Mouse (Mus musculus) testis, adult 2 months (tissue): ENCODE data around the gene Gngt1. TPM values are rescaled to one million over a fixed set of nuclear protein-coding genes. Genes with fewer than 3 reads are reported as not detected.

ENCODE experiments used
- H3K27ac ChIP-seq: fragments of 200-500 bp; 2 replicates; pipeline ENCODE4 v1.5.1; 2012; ENCODE audit warnings: low read depth, low read length; ENCODE audit not compliant: control insufficient read depth, insufficient read depth
- H3K27me3 ChIP-seq: fragments of 200-500 bp; 2 replicates; pipeline ENCODE4 v1.6.1; 2012; ENCODE audit warnings: mild to moderate bottlenecking, low read length, moderate library complexity; ENCODE audit not compliant: control insufficient read depth, insufficient read depth
- H3K36me3 ChIP-seq: fragments of 200-500 bp; 2 replicates; pipeline ENCODE4 v1.6.1; 2012; ENCODE audit warnings: mild to moderate bottlenecking, low read length; ENCODE audit not compliant: control insufficient read depth, insufficient read depth
- H3K4me1 ChIP-seq: fragments of 200-500 bp; 2 replicates; pipeline ENCODE4 v1.6.1; 2012; ENCODE audit warnings: low read length; ENCODE audit not compliant: control insufficient read depth, insufficient read depth
- H3K4me3 ChIP-seq: fragments of 200-500 bp; 2 replicates; pipeline ENCODE4 v1.5.1; 2012; ENCODE audit warnings: low read depth, mild to moderate bottlenecking, low read length, moderate library complexity, mixed read lengths; ENCODE audit not compliant: control insufficient read depth
- CTCF ChIP-seq: fragments of 200-500 bp; IDR thresholded peaks from 2 replicates; pipeline ENCODE4 v1.5.1; 2012; ENCODE audit warnings: low read depth, mild to moderate bottlenecking, inconsistent platforms, low read length, moderate library complexity; ENCODE audit not compliant: control insufficient read depth, insufficient read depth, insufficient replicate concordance
- POLR2A ChIP-seq: fragments of 200-500 bp; IDR thresholded peaks from 2 replicates; pipeline ENCODE4 v1.6.1; 2012; ENCODE audit warnings: low read depth, mild to moderate bottlenecking, inconsistent platforms, low read length, moderate library complexity; ENCODE audit not compliant: control insufficient read depth
- polyA plus RNA-seq: library from polyadenylated mRNA; depleted of rRNA; stranded (reverse); fragments of >200 nt; gene quantifications from 2 replicates; pipeline ENCODE4 v1.2.3, GENCODE M21; 2012; rRNA removed

Gene Gngt1
- polyA plus RNA-seq = not detected in 2 replicates

DNA sequence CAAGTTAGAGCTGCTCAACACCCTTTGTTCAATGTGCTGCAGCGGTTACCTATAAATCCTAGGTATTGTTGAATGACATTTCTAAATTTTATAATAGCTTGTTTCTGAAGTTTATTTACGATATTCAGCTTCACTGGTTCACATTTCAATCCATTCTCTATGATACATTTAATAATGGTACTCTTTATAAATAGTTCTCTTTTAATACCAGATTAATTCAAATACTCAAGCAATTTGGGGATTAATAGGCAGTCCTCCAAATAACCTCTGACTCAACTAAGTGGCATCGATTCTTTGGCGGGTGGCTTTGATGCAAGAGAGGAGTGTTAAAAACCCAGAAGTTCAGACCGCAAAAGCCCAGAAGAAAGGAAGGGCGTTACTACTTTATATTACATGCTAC is at the start of gene Gngt1:
Gene Gngt1 (plus strand): TSS at position 301 of the 400 bp plus-strand sequence.
- H3K4me1 ChIP-seq = no peaks in the 10 kb centered on the region
- no peak within 1 kb of the TSS for H3K27ac ChIP-seq
- no peak for TF ChIP-seq POLR2A
- H3K4me3 ChIP-seq = no peak within 1 kb of the TSS
- no peaks in the 10 kb centered on the region for H3K27me3 ChIP-seq
- H3K36me3 ChIP-seq = no peaks in the 10 kb centered on the region

DNA sequence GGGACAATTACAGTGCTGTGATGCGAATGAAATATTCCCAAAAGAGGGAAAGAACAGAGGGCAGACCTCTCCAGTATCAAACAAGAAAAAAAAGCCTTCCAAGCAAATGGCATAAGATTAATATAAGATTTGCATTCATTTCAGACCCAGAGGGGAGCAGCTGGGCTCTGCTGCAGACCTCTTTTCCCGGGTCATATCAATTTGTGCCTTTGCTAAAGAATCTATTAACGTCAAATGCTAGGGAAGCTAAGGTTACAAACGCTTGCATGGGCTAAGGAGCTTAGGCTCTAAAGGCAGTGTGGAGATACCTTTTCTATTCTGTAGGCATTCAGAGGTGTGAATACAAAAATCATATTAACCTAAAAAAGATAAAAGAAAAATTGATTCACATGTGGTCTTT is 38.6 kb upstream of the Gngt1 start:
- Histone ChIP-seq H3K27me3 (no peaks in the 10 kb centered on the region), H3K4me3 (no peak overlapping the region), H3K36me3 (no peaks in the 10 kb centered on the region), H3K27ac (no peak overlapping the region), H3K4me1 (no peaks in the 10 kb centered on the region)
- TF ChIP-seq POLR2A (no peak), CTCF (no peak)

DNA sequence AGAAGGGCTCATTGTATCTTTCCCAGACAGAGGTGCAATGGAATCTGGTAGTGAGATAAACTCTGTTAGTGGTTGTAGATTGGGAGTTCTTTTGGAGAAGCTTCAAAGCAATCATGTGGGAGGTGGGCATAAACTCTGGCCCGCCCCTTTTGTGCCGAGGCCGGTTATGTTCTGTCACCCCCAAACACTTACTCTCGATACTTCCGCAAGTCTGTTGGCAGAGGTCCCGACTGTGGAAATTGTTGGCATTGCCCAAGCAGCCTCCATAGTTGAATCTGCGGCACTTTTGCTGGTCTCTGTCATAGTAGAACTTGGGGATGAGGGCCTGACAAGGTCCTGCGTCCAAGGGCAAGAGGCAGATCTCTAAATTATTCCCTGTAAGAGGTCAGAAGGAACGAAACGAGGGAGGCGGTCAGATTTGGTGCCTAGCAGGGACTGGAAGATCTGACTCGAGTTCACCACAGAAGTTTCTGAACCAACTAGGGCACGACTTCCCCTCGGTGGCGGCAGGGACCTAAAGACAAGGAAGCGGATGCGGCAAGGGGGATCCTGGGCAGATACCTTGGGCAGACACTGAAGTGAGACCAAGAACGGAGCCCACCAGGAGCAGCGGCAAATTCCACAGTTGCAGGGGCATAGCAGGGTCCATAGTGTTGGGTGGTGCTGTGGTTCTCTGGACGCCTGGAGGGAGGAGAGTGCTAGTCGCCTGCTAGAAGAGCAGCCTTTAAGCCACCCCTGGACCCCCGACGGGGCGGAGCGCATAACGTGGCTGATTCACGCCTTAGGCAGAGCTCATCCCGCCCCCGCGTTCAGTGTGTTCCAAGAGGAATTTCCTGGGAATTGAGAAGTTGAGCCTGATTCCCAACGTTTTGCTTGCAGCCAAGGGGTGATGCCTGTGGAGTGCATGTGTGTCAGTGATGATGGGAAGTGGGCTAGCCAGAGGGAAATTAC is 25.6 kb upstream of the Gngt1 start:
- Histone ChIP-seq H3K27me3 (no peaks in the 10 kb centered on the region), H3K36me3 (no peaks in the 10 kb centered on the region), H3K4me1 (peaks cover 7% of the 10 kb centered on the region), H3K4me3 (peak overlapping the region; percentile 20), H3K27ac (no peak overlapping the region)
- TF ChIP-seq CTCF = no peak
- no peak for TF ChIP-seq POLR2A

DNA sequence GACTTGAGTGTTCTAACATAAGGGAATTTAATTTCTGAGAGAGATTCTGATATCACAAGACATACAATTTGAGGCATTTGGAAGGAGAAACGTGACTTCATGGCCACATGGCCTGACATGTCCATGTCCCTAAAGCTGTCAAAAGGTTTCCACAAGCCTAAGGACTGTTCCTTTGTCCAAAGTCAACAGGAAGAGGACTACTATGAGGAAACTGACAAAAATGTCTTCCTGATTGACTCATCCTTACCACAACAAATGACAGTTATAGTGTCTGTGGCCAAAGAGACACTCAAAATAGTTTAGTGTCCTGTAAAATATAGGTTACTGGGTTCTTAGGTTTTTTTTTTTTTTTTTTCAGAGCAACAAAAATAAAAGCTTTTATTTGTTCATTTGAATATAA is 19.9 kb upstream of the Gngt1 start:
- no peak for TF ChIP-seq CTCF
- no peak for TF ChIP-seq POLR2A
- no peak overlapping the region for H3K4me3 ChIP-seq
- H3K27me3 ChIP-seq = no peaks in the 10 kb centered on the region
- no peak overlapping the region for H3K27ac ChIP-seq
- H3K4me1 ChIP-seq = no peaks in the 10 kb centered on the region
- H3K36me3 ChIP-seq = no peaks in the 10 kb centered on the region

DNA sequence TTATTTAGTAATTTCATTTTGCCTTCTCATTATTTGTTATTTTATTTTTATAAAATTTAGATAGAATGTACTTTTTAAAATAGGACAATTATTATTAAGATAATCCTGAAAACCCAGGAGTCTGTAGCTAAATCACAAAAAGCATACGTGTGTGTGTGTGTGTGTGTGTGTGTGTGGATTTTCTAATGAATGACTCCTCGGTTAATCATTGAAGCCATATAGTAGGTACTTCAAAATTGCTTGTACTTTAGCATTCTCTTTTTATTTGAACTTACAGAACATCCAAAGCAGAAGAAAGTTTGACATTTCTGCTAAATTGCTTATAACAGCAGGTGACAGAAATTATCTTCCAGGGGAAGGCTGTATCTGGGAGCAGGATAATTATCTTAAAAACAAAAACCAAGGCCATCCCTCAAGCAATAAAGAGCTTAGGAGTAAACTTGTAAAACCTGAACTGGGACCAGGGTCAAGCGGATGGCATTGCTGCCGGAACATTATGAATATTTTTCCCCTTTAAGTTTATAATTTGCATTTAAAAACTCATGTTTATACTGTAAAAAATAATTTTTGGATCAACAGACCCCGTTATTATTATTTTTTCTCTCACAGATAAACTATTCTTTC is 10.8 kb upstream of the Gngt1 start:
- H3K36me3 ChIP-seq = no peaks in the 10 kb centered on the region
- no peak for TF ChIP-seq POLR2A
- TF ChIP-seq CTCF = no peak
- H3K27ac ChIP-seq = no peak overlapping the region
- H3K27me3 ChIP-seq = no peaks in the 10 kb centered on the region
- no peak overlapping the region for H3K4me3 ChIP-seq
- no peaks in the 10 kb centered on the region for H3K4me1 ChIP-seq

DNA sequence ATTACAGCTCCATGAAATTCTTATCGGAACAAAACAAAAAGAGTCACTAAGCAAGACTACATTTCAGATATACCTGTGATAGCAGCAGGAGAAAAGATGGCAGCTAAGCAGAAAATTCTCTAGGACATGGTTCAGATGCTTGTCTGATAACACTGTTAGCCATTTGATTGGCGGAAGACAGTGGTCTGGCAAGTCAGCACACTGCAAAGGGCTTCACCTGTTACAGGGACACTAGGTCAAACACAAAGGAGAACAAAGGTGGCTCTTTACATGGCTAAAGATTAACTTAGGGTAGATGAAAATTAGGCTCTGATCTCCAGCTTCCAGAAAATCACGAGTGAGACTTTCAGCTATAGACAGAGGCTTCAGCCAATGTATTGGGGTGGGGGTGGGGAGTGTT is 4.8 kb upstream of the Gngt1 start, which contains the start of gene Tfpi2:
Gene Tfpi2 (minus strand): TSS at position 170 of the 400 bp plus-strand sequence.
- no peaks in the 10 kb centered on the region for H3K4me1 ChIP-seq
- H3K4me3 ChIP-seq = no peak within 1 kb of the TSS
- H3K27ac ChIP-seq = no peak within 1 kb of the TSS
- TF ChIP-seq CTCF = no peak
- TF ChIP-seq POLR2A = no peak
- no peaks in the 10 kb centered on the region for H3K36me3 ChIP-seq
- H3K27me3 ChIP-seq = no peaks in the 10 kb centered on the region

DNA sequence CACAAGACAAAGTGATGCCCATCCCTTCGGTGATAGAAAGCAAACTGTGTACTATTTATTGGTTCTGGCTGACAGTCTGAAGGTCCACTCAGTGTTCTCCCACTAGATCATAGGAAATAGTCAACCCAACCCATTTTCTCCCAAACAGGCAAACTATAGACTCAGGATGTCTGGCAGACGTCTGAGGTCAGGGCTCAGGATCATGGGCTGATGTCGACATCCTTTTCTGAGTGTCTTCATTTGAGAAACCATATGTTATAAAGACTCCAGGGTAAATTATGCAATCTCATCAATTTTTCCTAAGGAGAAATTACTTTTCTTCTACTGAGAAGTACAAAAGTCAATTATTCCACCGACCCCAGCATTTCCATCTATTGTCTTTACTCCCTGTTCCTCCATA is 4.5 kb downstream of the Gngt1 start:
- Histone ChIP-seq H3K36me3 (no peaks in the 10 kb centered on the region), H3K4me1 (no peaks in the 10 kb centered on the region), H3K4me3 (no peak overlapping the region), H3K27ac (no peak overlapping the region), H3K27me3 (no peaks in the 10 kb centered on the region)
- TF ChIP-seq CTCF = no peak
- no peak for TF ChIP-seq POLR2A
